Comparison of ENCODE assay signal across 12 mouse cellular contexts in genomic region chr2:104367291-104367690, GRCm38 (mm10). TPM values are rescaled to one million over a fixed set of nuclear protein-coding genes. Genes with fewer than 3 reads are reported as not detected.
DNase-seq lines count a peak whose midpoint lies in the region; ATAC-seq and TF ChIP-seq lines count a peak whose summit lies in the region.
"Had no signal": no experiment of that assay in that cellular context is flagged by ENCODE, and none has a peak within 500 bp of the region (broad histone marks: within the 10 kb centered on the region; RNA-seq: fewer than 3 reads in every experiment).

No protein-coding gene starts in this region.

- H3K4me3 ChIP-seq in forebrain, embryonic 10.5 days = no peak overlapping the region
- H3K4me3 ChIP-seq in forebrain, embryonic 11.5 days (ENCODE audit: low read depth, low read length) = no peak overlapping the region
- H3K4me3 ChIP-seq in stomach, embryonic 16.5 days (replicated peaks; ENCODE audit: low read length) = no peak overlapping the region
- no peak overlapping the region for H3K4me3 ChIP-seq in stomach, postnatal 0 days (ENCODE audit: low read depth, low read length)
- H3K4me3 ChIP-seq in neural tube, embryonic 15.5 days (replicated peaks) = no peak overlapping the region
- no peak overlapping the region for H3K4me3 ChIP-seq in liver, embryonic 12.5 days
- H3K4me3 ChIP-seq: embryonic facial prominence, embryonic 12.5 days; limb, embryonic 12.5 days had no signal

- ATAC-seq in forebrain, embryonic 11.5 days (replicated peaks; ENCODE audit: low FRiP score) = no peak
- peak; percentile 64; the same call in 1 of the 2 replicates for ATAC-seq in stomach, embryonic 16.5 days (ENCODE audit: insufficient read depth, low FRiP score)
- ATAC-seq in stomach, postnatal 0 days (ENCODE audit: low FRiP score, low TSS enrichment) = no peak
- peak; percentile 16; the same call in 1 of the 2 replicates for ATAC-seq in neural tube, embryonic 15.5 days (ENCODE audit: low FRiP score)
- ATAC-seq in liver, embryonic 12.5 days = no peak
- ATAC-seq: Patski had no signal

- peak overlapping the region; percentile 62 for H3K27ac ChIP-seq in forebrain, embryonic 10.5 days
- H3K27ac ChIP-seq in forebrain, embryonic 11.5 days (ENCODE audit: low read depth, low read length) = no peak overlapping the region
- H3K27ac ChIP-seq in stomach, embryonic 16.5 days (ENCODE audit: low read length) = no peak overlapping the region
- no peak overlapping the region for H3K27ac ChIP-seq in stomach, postnatal 0 days (replicated peaks)
- H3K27ac ChIP-seq in neural tube, embryonic 15.5 days (replicated peaks) = peak overlapping the region; percentile 58; the same call in 1 of the 2 replicates
- no peak overlapping the region for H3K27ac ChIP-seq in liver, embryonic 12.5 days
- H3K27ac ChIP-seq: embryonic facial prominence, embryonic 12.5 days; limb, embryonic 12.5 days had no signal

- no peak overlapping the region for H3K4me2 ChIP-seq in forebrain, embryonic 11.5 days (ENCODE audit: low read depth, low read length, severe bottlenecking)
- H3K4me2 ChIP-seq in stomach, embryonic 16.5 days (ENCODE audit: low read depth, low read length) = no peak overlapping the region
- H3K4me2 ChIP-seq in stomach, postnatal 0 days (replicated peaks; ENCODE audit: low read depth) = no peak overlapping the region
- no peak overlapping the region for H3K4me2 ChIP-seq in neural tube, embryonic 15.5 days
- H3K4me2 ChIP-seq in liver, embryonic 12.5 days = no peak overlapping the region
- H3K4me2 ChIP-seq: embryonic facial prominence, embryonic 12.5 days; limb, embryonic 12.5 days had no signal

- TF ChIP-seq CTCF in stomach, postnatal 0 days (IDR thresholded peaks at IDR 0.05; ENCODE audit: low read depth) = no peak

- peaks cover 21% of the 10 kb centered on the region for H3K4me1 ChIP-seq in forebrain, embryonic 10.5 days
- peaks cover 7% of the 10 kb centered on the region for H3K4me1 ChIP-seq in forebrain, embryonic 11.5 days (replicated peaks; ENCODE audit: control insufficient read depth, insufficient read depth, low read length)
- no peaks in the 10 kb centered on the region for H3K4me1 ChIP-seq in stomach, embryonic 16.5 days (ENCODE audit: control insufficient read depth, insufficient read depth, low read length)
- no peaks in the 10 kb centered on the region for H3K4me1 ChIP-seq in stomach, postnatal 0 days (replicated peaks; ENCODE audit: control insufficient read depth, insufficient read depth)
- H3K4me1 ChIP-seq in neural tube, embryonic 15.5 days = peaks cover 20% of the 10 kb centered on the region
- no peaks in the 10 kb centered on the region for H3K4me1 ChIP-seq in liver, embryonic 12.5 days
- H3K4me1 ChIP-seq: embryonic facial prominence, embryonic 12.5 days; limb, embryonic 12.5 days had no signal

- H3K9ac ChIP-seq in forebrain, embryonic 11.5 days (ENCODE audit: low read length) = no peak overlapping the region
- no peak overlapping the region for H3K9ac ChIP-seq in stomach, embryonic 16.5 days (ENCODE audit: low read length)
- no peak overlapping the region for H3K9ac ChIP-seq in stomach, postnatal 0 days (ENCODE audit: low read length)
- H3K9ac ChIP-seq in neural tube, embryonic 15.5 days (replicated peaks) = no peak overlapping the region
- no peak overlapping the region for H3K9ac ChIP-seq in liver, embryonic 12.5 days
- H3K9ac ChIP-seq: embryonic facial prominence, embryonic 12.5 days; limb, embryonic 12.5 days had no signal

- H3K36me3 ChIP-seq in forebrain, embryonic 10.5 days (replicated peaks) = no peaks in the 10 kb centered on the region
- H3K36me3 ChIP-seq in forebrain, embryonic 11.5 days (ENCODE audit: control insufficient read depth, insufficient read depth, low read length) = no peaks in the 10 kb centered on the region
- H3K36me3 ChIP-seq in stomach, embryonic 16.5 days (ENCODE audit: control insufficient read depth, insufficient read depth, low read length) = no peaks in the 10 kb centered on the region
- no peaks in the 10 kb centered on the region for H3K36me3 ChIP-seq in stomach, postnatal 0 days (ENCODE audit: control insufficient read depth, insufficient read depth, low read length)
- no peaks in the 10 kb centered on the region for H3K36me3 ChIP-seq in neural tube, embryonic 15.5 days
- H3K36me3 ChIP-seq in liver, embryonic 12.5 days = no peaks in the 10 kb centered on the region
- H3K36me3 ChIP-seq: embryonic facial prominence, embryonic 12.5 days; limb, embryonic 12.5 days had no signal

- TF ChIP-seq EP300 in stomach, postnatal 0 days (optimal IDR thresholded peaks at IDR 0.05) = no peak

- 88% methylated on average over 2 of the region's 2 CpGs for WGBS in forebrain, embryonic 10.5 days
- WGBS in forebrain, embryonic 11.5 days = 84% methylated on average over 2 of the region's 2 CpGs
- 54% methylated on average over 2 of the region's 2 CpGs for WGBS in stomach, embryonic 16.5 days
- 55% methylated on average over 2 of the region's 2 CpGs for WGBS in stomach, postnatal 0 days
- WGBS in neural tube, embryonic 15.5 days = 50% methylated on average over 2 of the region's 2 CpGs
- 74% methylated on average over 2 of the region's 2 CpGs for WGBS in liver, embryonic 12.5 days (ENCODE audit: insufficient replicate concordance)

- DNase-seq in forebrain, embryonic 10.5 days (ENCODE audit: extremely low spot score, low spot score) = no peak
- DNase-seq in forebrain, embryonic 11.5 days (ENCODE audit: low spot score) = no peak
- DNase-seq in stomach, postnatal 0 days (ENCODE audit: low spot score) = no peak
- peak; percentile 79 for DNase-seq in lung, postnatal 10 days
- no peak for DNase-seq in adrenal gland, adult 2 months
- DNase-seq: gastrocnemius, postnatal 25 days had no signal

- no peaks in the 10 kb centered on the region for H3K27me3 ChIP-seq in forebrain, embryonic 10.5 days (ENCODE audit: poor library complexity, severe bottlenecking)
- no peaks in the 10 kb centered on the region for H3K27me3 ChIP-seq in forebrain, embryonic 11.5 days (ENCODE audit: control insufficient read depth, insufficient read depth, low read length)
- H3K27me3 ChIP-seq in stomach, embryonic 16.5 days (ENCODE audit: control insufficient read depth, insufficient read depth, low read length) = no peaks in the 10 kb centered on the region
- no peaks in the 10 kb centered on the region for H3K27me3 ChIP-seq in stomach, postnatal 0 days (ENCODE audit: control insufficient read depth, insufficient read depth, low read length)
- no peaks in the 10 kb centered on the region for H3K27me3 ChIP-seq in neural tube, embryonic 15.5 days (replicated peaks)
- H3K27me3 ChIP-seq in liver, embryonic 12.5 days (replicated peaks) = no peaks in the 10 kb centered on the region
- H3K27me3 ChIP-seq: embryonic facial prominence, embryonic 12.5 days; limb, embryonic 12.5 days had no signal

- no peaks in the 10 kb centered on the region for H3K9me3 ChIP-seq in forebrain, embryonic 10.5 days
- H3K9me3 ChIP-seq in forebrain, embryonic 11.5 days (ENCODE audit: control insufficient read depth, low read length) = no peaks in the 10 kb centered on the region
- H3K9me3 ChIP-seq in stomach, embryonic 16.5 days (replicated peaks; ENCODE audit: control insufficient read depth, low read length) = no peaks in the 10 kb centered on the region
- H3K9me3 ChIP-seq in stomach, postnatal 0 days (ENCODE audit: control insufficient read depth, low read length) = no peaks in the 10 kb centered on the region
- H3K9me3 ChIP-seq in neural tube, embryonic 15.5 days (replicated peaks) = no peaks in the 10 kb centered on the region
- no peaks in the 10 kb centered on the region for H3K9me3 ChIP-seq in liver, embryonic 12.5 days (replicated peaks)
- H3K9me3 ChIP-seq: embryonic facial prominence, embryonic 12.5 days; limb, embryonic 12.5 days had no signal

RNA-seq across cellular contexts. Expression of gene D430041D05Rik, which starts 43.5 kb away (rescaled TPM):
- 0.90 and 1.1 TPM in 2 replicates for polyA plus RNA-seq in forebrain, embryonic 10.5 days (2016; fragmentation: Nextera tagmentation; extraction: Ambion mirVana)
- polyA plus RNA-seq in forebrain, embryonic 11.5 days (2014; fragmentation: Nextera tagmentation; extraction: Ambion mirVana) = 2.5 and 2.6 TPM in 2 replicates
- 0.12 and 0.18 TPM in 2 replicates for polyA plus RNA-seq in stomach, embryonic 16.5 days (2015; fragmentation: Nextera tagmentation; extraction: Ambion mirVana)
- 0.06 and 0.08 TPM in 2 replicates for polyA plus RNA-seq in stomach, postnatal 0 days (2015; fragmentation: Nextera tagmentation; extraction: Ambion mirVana)
- polyA plus RNA-seq in neural tube, embryonic 15.5 days (2015; fragmentation: Nextera tagmentation; extraction: Ambion mirVana) = 7.7 and 9.5 TPM in 2 replicates
- 10 to 100 TPM; 16.0 to 23.6 TPM for total RNA-seq in adrenal gland, adult 2 months (2021)
- 8.5 and 11.9 TPM in 2 replicates for polyA plus RNA-seq in adrenal gland, adult 2 months (2012; rRNA removed)
- polyA plus RNA-seq in liver, embryonic 12.5 days (2016; fragmentation: Nextera tagmentation; extraction: Ambion mirVana) = 0.02 and 0.20 TPM in 2 replicates
- polyA plus RNA-seq: Patski had no signal

Comparison
In these comparisons a context has a peak if more than half of its experiments do, and no peak if none do; other contexts are left out.
1. H3K27ac ChIP-seq: peak in forebrain, embryonic 10.5 days (single experiment) and neural tube, embryonic 15.5 days (single experiment); none in forebrain, embryonic 11.5 days (single experiment), stomach, embryonic 16.5 days (single experiment), stomach, postnatal 0 days (single experiment) and liver, embryonic 12.5 days (single experiment).
2. ATAC-seq: peak in stomach, embryonic 16.5 days (single experiment) and neural tube, embryonic 15.5 days (single experiment); none in forebrain, embryonic 11.5 days (single experiment), stomach, postnatal 0 days (single experiment) and liver, embryonic 12.5 days (single experiment).